ENCODE assay signal across 15 mouse cellular contexts in genomic region chr2:165694767-165695166, GRCm38 (mm10).
"Had no signal": no experiment of that assay in that cellular context is flagged by ENCODE, and none has a peak within 500 bp of the region (broad histone marks: within the 10 kb centered on the region; RNA-seq: fewer than 3 reads in every experiment).

No protein-coding gene starts in this region.

- DNase-seq: heart, postnatal 10 days; heart, postnatal 14 days; heart, postnatal 36 days; heart, postnatal 4 days; kidney, adult 11 months; kidney, adult 18-20 months; kidney, adult 2 months; kidney, adult 8-10 months; kidney, adult 9 months; kidney, postnatal 10 days; kidney, postnatal 14 days; kidney, postnatal 36 days; kidney, postnatal 4 days; layer of hippocampus, adult 9-11 months; layer of hippocampus, postnatal 36 days had no signal
